ENCODE assay signal across 21 mouse cellular contexts in genomic region chr1:185699758-185700157, GRCm38 (mm10).
"Had no signal": no experiment of that assay in that cellular context is flagged by ENCODE, and none has a peak within 500 bp of the region (broad histone marks: within the 10 kb centered on the region; RNA-seq: fewer than 3 reads in every experiment).

No protein-coding gene starts in this region.

- H3K27me3 ChIP-seq: limb, embryonic 12.5 days; limb, embryonic 15.5 days; neural tube, embryonic 12.5 days; neural tube, embryonic 15.5 days had no signal

- H3K36me3 ChIP-seq: limb, embryonic 12.5 days; limb, embryonic 15.5 days; neural tube, embryonic 12.5 days; neural tube, embryonic 15.5 days had no signal

- DNase-seq: kidney, adult 9 months; kidney, postnatal 14 days; kidney, postnatal 4 days; left cerebral cortex, postnatal 4 days; liver, postnatal 0 days; lung, embryonic 14.5 days; right cerebral cortex, adult 18-20 months; right cerebral cortex, postnatal 14 days; right cerebral cortex, postnatal 4 days; thymus, adult 2 months; thymus, postnatal 14 days; thymus, postnatal 4 days had no signal

- H3K27ac ChIP-seq: limb, embryonic 12.5 days; limb, embryonic 15.5 days; liver, embryonic 14.5 days; macrophage; neural tube, embryonic 12.5 days; neural tube, embryonic 15.5 days; stomach, postnatal 0 days had no signal

- H3K9me3 ChIP-seq: limb, embryonic 12.5 days; limb, embryonic 15.5 days; neural tube, embryonic 12.5 days; neural tube, embryonic 15.5 days had no signal

- H3K9ac ChIP-seq: limb, embryonic 12.5 days; limb, embryonic 15.5 days; liver, embryonic 14.5 days; liver, postnatal 0 days; lung, embryonic 14.5 days; neural tube, embryonic 12.5 days; neural tube, embryonic 15.5 days had no signal

- H3K4me1 ChIP-seq: limb, embryonic 12.5 days; limb, embryonic 15.5 days; neural tube, embryonic 12.5 days; neural tube, embryonic 15.5 days had no signal

- H3K4me3 ChIP-seq: limb, embryonic 12.5 days; limb, embryonic 15.5 days; neural tube, embryonic 12.5 days; neural tube, embryonic 15.5 days had no signal

- ATAC-seq: liver, postnatal 0 days; lung, postnatal 0 days had no signal

- H3K4me2 ChIP-seq: limb, embryonic 12.5 days; limb, embryonic 15.5 days; liver, embryonic 11.5 days; lung, embryonic 14.5 days; neural tube, embryonic 12.5 days; neural tube, embryonic 15.5 days had no signal
